Mouse (Mus musculus) MEL (cell line): ENCODE data around the gene Ppp1ca. TPM values are rescaled to one million over a fixed set of nuclear protein-coding genes. Genes with fewer than 3 reads are reported as not detected.

ENCODE experiments used
- DNase-seq: peaks from one replicate; pipeline ENCODE4 v3.0.0; 2011; ENCODE audit warnings: low read depth, low spot score
- H3K27ac ChIP-seq: 2 replicates; pipeline ENCODE4 v1.5.1; 2012; ENCODE audit warnings: low read depth, mild to moderate bottlenecking, control low read depth, low read length, moderate library complexity; ENCODE audit not compliant: control insufficient read depth
- H3K27me3 ChIP-seq, 2 experiments: fragments of 150-350 bp in 1 of 2; sonication (generic) in 1 of 2; 2 replicates each; pipeline ENCODE4 v1.6.1; 2012; ENCODE audit warnings: low read length in 2 of 2, mild to moderate bottlenecking in 2 of 2, improper control_type of control experiment in 1 of 2, moderate library complexity in 1 of 2; ENCODE audit not compliant: insufficient read depth in 2 of 2, control insufficient read depth in 1 of 2
- H3K36me3 ChIP-seq, 2 experiments: 2 replicates each; pipeline ENCODE4 v1.6.1; 2012 to 2014; ENCODE audit warnings: low read length in 2 of 2, improper control_type of control experiment in 1 of 2, inconsistent platforms in 1 of 2, mild to moderate bottlenecking in 1 of 2; ENCODE audit not compliant: insufficient read depth in 2 of 2, control insufficient read depth in 1 of 2
- H3K4me1 ChIP-seq, 2 experiments: fragments of 150-350 bp in 1 of 2; sonication (generic) in 1 of 2; 2 replicates each; pipeline ENCODE4 v1.6.1; 2012; ENCODE audit warnings: low read length in 2 of 2, improper control_type of control experiment in 1 of 2, mild to moderate bottlenecking in 1 of 2; ENCODE audit not compliant: insufficient read depth in 2 of 2, control insufficient read depth in 1 of 2
- H3K4me3 ChIP-seq, 2 experiments: fragments of 150-350 bp in 1 of 2; sonication (generic) in 1 of 2; 2 replicates each; pipeline ENCODE4 v1.5.1; 2012; ENCODE audit warnings: low read depth in 2 of 2, low read length in 2 of 2, mild to moderate bottlenecking in 2 of 2, moderate library complexity in 2 of 2, control low read depth in 1 of 2, improper control_type of control experiment in 1 of 2; ENCODE audit not compliant: control insufficient read depth in 1 of 2, insufficient read depth in 1 of 2
- H3K79me2 ChIP-seq: 2 replicates; pipeline ENCODE4 v1.6.1; 2012; ENCODE audit warnings: mild to moderate bottlenecking, low read length, moderate library complexity; ENCODE audit not compliant: control insufficient read depth, poor library complexity, insufficient read depth
- H3K9ac ChIP-seq: 2 replicates; pipeline ENCODE4 v1.6.1; 2012; ENCODE audit warnings: low read depth, mild to moderate bottlenecking, control low read depth, low read length, moderate library complexity; ENCODE audit not compliant: control insufficient read depth, poor library complexity, severe bottlenecking
- H3K9me3 ChIP-seq: fragments of 150-350 bp; sonication (generic); replicated peaks from 2 replicates; pipeline ENCODE4 v1.6.1; 2012; ENCODE audit warnings: mild to moderate bottlenecking, low read length, improper control_type of control experiment, moderate library complexity; ENCODE audit not compliant: insufficient read depth
- BHLHE40 ChIP-seq: IDR thresholded peaks from 2 replicates; pipeline ENCODE4 v1.6.1; 2012; ENCODE audit warnings: low read depth, mild to moderate bottlenecking, inconsistent platforms, low read length, improper control_type of control experiment, borderline replicate concordance
- CHD1 ChIP-seq: IDR thresholded peaks from 2 replicates; pipeline ENCODE4 v1.6.1; 2012; ENCODE audit warnings: low read depth, mild to moderate bottlenecking, inconsistent platforms, low read length, improper control_type of control experiment
- CHD2 ChIP-seq: IDR thresholded peaks from 2 replicates; pipeline ENCODE4 v1.6.1; 2011; ENCODE audit warnings: low read length, improper control_type of control experiment
- E2F4 ChIP-seq: IDR thresholded peaks from 2 replicates; pipeline ENCODE4 v1.6.1; 2011; ENCODE audit warnings: low read depth, low read length, improper control_type of control experiment, borderline replicate concordance
- EP300 ChIP-seq, 2 experiments: IDR thresholded peaks; 2 replicates each; pipeline ENCODE4 v1.6.1; 2011; ENCODE audit warnings: improper control_type of control experiment in 2 of 2, low read length in 2 of 2, low read depth in 1 of 2, mild to moderate bottlenecking in 1 of 2
- GABPA ChIP-seq: IDR thresholded peaks from 2 replicates; pipeline ENCODE4 v1.6.1; 2012; ENCODE audit warnings: low read depth, mild to moderate bottlenecking, inconsistent platforms, low read length, improper control_type of control experiment, moderate library complexity
- GATA1 ChIP-seq: IDR thresholded peaks from 2 replicates; pipeline ENCODE4 v1.6.1; 2011; ENCODE audit warnings: low read depth, low read length, improper control_type of control experiment
- MAFK ChIP-seq: IDR thresholded peaks from 2 replicates; pipeline ENCODE4 v1.6.1; 2011; ENCODE audit warnings: low read depth, mild to moderate bottlenecking, low read length, improper control_type of control experiment, borderline replicate concordance
- MAX ChIP-seq: IDR thresholded peaks from 2 replicates; pipeline ENCODE4 v1.6.1; 2011; ENCODE audit warnings: low read length, improper control_type of control experiment
- MAZ ChIP-seq: IDR thresholded peaks from 2 replicates; pipeline ENCODE4 v1.6.1; 2012; ENCODE audit warnings: low read depth, mild to moderate bottlenecking, inconsistent platforms, low read length, improper control_type of control experiment
- MEF2A ChIP-seq: IDR thresholded peaks from 2 replicates; pipeline ENCODE4 v1.6.1; 2014; ENCODE audit warnings: low read depth, mild to moderate bottlenecking, inconsistent platforms, low read length, improper control_type of control experiment; ENCODE audit not compliant: poor library complexity, insufficient replicate concordance, severe bottlenecking; ENCODE audit errors: extremely low read depth
- MYC ChIP-seq: IDR thresholded peaks from 2 replicates; pipeline ENCODE4 v1.6.1; 2011; ENCODE audit warnings: low read depth, mild to moderate bottlenecking, low read length, improper control_type of control experiment, moderate library complexity
- POLR2A ChIP-seq, 2 experiments: IDR thresholded peaks; 2 replicates each; pipeline ENCODE4 v1.6.1; 2011 to 2012; ENCODE audit warnings: low read length in 2 of 2, mild to moderate bottlenecking in 2 of 2, control low read depth in 1 of 2, improper control_type of control experiment in 1 of 2, low read depth in 1 of 2, moderate library complexity in 1 of 2; ENCODE audit not compliant: control insufficient read depth in 1 of 2, insufficient read depth in 1 of 2, poor library complexity in 1 of 2
- POLR2AphosphoS2 ChIP-seq: IDR thresholded peaks from 2 replicates; pipeline ENCODE4 v1.6.1; 2011; ENCODE audit warnings: low read length, improper control_type of control experiment
- POLR2AphosphoS5 ChIP-seq: IDR thresholded peaks from 2 replicates; pipeline ENCODE4 v1.6.1; 2012; ENCODE audit warnings: low read depth, borderline replicate concordance, mild to moderate bottlenecking, inconsistent platforms, low read length, moderate library complexity, mixed read lengths
- RCOR1 ChIP-seq: IDR thresholded peaks from 2 replicates; pipeline ENCODE4 v1.6.1; 2012; ENCODE audit warnings: low read depth, mild to moderate bottlenecking, inconsistent platforms, low read length, improper control_type of control experiment
- SIN3A ChIP-seq: IDR thresholded peaks from 2 replicates; pipeline ENCODE4 v1.6.1; 2012; ENCODE audit warnings: low read length, improper control_type of control experiment, inconsistent platforms
- SMC3 ChIP-seq: IDR thresholded peaks from 2 replicates; pipeline ENCODE4 v1.6.1; 2011; ENCODE audit warnings: low read depth, low read length, improper control_type of control experiment
- TAL1 ChIP-seq: IDR thresholded peaks from 2 replicates; pipeline ENCODE4 v1.6.1; 2012; ENCODE audit warnings: mild to moderate bottlenecking, inconsistent platforms, low read length, moderate library complexity, mixed read lengths
- TBP ChIP-seq: IDR thresholded peaks from 2 replicates; pipeline ENCODE4 v1.8.0; 2011; ENCODE audit warnings: low read depth, low read length, improper control_type of control experiment
- USF1 ChIP-seq: IDR thresholded peaks from 2 replicates; pipeline ENCODE4 v1.6.1; 2014; ENCODE audit warnings: low read depth, mild to moderate bottlenecking, inconsistent platforms, low read length, improper control_type of control experiment, moderate library complexity
- ZKSCAN1 ChIP-seq: IDR thresholded peaks from 2 replicates; pipeline ENCODE4 v1.6.1; 2012; ENCODE audit warnings: low read depth, mild to moderate bottlenecking, inconsistent platforms, low read length, improper control_type of control experiment, moderate library complexity
- ZMIZ1 ChIP-seq: IDR thresholded peaks from 2 replicates; pipeline ENCODE4 v1.6.1; 2012; ENCODE audit warnings: low read depth, mild to moderate bottlenecking, inconsistent platforms, low read length, improper control_type of control experiment, moderate library complexity
- ZNF384 ChIP-seq: IDR thresholded peaks from 2 replicates; pipeline ENCODE4 v1.6.1; 2012; ENCODE audit warnings: low read depth, mild to moderate bottlenecking, inconsistent platforms, low read length, improper control_type of control experiment
- polyA plus RNA-seq, 2 experiments: library from polyadenylated mRNA; stranded (reverse) in 1 of 2; unstranded in 1 of 2; fragments of >175 nt in 1 of 2; fragments of >200 nt in 1 of 2; gene quantifications; 2 replicates each; pipeline versions ENCODE4 v1.2.1 to v1.2.4; 2012; ENCODE audit warnings: low replicate concordance in 2 of 2, low read depth in 1 of 2; ENCODE audit not compliant: insufficient read length in 2 of 2, insufficient read depth in 1 of 2, missing spikeins in 1 of 2
- total RNA-seq: library from RNA; depleted of rRNA; stranded (reverse); fragments of 300-350 nt; gene quantifications from 2 replicates; pipeline ENCODE4 v1.2.3, GENCODE M21; 2012

Gene Ppp1ca
- total and polyA plus RNA-seq, 3 experiments = 453 to 505 (median 455) TPM

DNA sequence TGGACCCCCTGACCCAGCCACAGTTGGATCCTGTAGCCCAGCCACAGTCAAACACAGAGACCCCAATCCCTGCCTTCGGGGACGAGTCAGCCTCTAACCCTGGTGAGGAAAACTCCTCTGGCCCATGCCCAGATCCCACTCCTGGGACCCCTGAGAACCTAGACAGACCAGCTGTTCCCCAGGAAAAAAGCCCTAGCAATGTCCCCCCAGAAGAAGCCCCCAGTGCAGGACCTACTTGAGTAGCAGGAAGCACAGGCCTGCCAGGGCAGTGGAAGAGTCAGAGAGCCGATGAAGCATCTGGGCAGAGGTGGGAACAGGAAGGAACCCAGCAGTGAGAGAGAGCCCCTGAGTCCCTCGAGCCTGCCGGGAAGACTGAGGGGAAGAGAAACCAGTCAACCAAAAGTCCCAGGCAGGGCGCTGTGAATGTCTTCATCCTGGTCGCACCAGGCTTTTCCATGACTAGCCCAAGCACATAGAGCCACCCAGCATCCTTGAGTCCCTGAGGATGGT is 48.1 kb upstream of the Ppp1ca start, which contains the start of gene Cabp4:
Cabp4 (minus strand) TSS at position 275 of the 510 bp plus-strand sequence.
- no peak within 1 kb of the TSS for H3K4me3 ChIP-seq
- no peak for DNase-seq
- no peaks in the 10 kb centered on the region; a peak in 1 of 4 replicates for H3K27me3 ChIP-seq
- peaks cover 0 to 3% of the 10 kb centered on the region in 2 experiments; a peak in 1 of 4 replicates for H3K36me3 ChIP-seq
- H3K9ac ChIP-seq = no peak within 1 kb of the TSS
- no peak within 1 kb of the TSS for H3K27ac ChIP-seq
- no peaks in the 10 kb centered on the region for H3K9me3 ChIP-seq
- peaks cover 5% of the 10 kb centered on the region in 2 experiments; a peak in 2 of 4 replicates for H3K4me1 ChIP-seq
- H3K79me2 ChIP-seq = peaks cover 1% of the 10 kb centered on the region
- TF ChIP-seq E2F4 (no peak), CHD2 (no peak), MAZ (no peak), MAX (no peak), CHD1 (no peak), TBP (no peak), POLR2AphosphoS2 (no peak), ZNF384 (no peak), ZMIZ1 (no peak), ZKSCAN1 (no peak), USF1 (no peak), EP300 (IDR thresholded peaks at IDR 0.05; ENCODE audit: low read depth in 1 of 2, low read length in 2 of 2) (no peak), GABPA (no peak), RCOR1 (no peak), SMC3 (no peak), MEF2A (no peak), POLR2AphosphoS5 (no peak), SIN3A (no peak)

DNA sequence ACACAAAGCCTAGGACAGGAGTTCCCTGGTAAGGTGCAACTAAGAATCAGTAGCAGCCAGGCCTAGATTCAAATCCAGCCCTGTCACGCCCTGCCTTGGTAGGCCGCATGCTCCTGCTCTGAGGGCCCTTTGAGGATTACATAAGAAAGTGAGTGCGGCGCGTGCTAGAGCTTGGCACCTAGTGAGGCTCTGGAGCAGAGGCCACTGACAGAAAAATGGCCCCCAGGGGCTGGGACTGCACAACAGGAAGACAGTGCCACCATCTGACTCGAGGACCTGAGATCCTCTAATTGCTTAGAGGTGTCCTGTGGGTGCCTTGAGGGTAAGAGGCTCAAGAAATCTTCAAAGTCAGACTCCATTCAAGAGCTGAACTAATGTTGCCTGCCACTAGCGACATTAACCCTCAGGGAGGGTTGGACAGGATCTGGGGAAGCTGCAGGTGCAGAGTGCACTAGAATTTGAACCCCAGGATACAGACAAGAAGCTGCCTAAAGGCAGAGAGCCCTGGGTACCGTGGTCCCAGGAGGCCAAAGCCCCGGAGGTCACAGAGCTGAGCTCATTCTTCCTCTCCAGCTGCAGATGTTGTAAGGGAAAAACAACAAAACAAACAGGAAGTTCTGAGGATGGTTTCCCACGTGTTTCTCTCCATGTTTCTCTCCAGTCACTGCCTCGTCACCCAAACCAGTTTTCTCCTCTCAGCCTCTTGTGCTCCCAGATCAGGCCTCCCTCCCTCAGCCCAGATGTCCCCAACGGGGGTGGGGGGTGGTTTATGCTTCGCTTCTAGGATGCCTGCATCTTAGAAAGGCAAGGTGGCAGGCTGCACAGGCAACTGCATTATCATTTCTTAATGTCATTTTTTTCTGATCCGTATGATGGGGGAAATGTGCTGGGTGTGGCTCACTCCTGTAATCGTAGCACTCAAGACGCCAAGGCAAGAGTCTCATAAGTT is 47.0 kb upstream of the Ppp1ca start:
- H3K4me3 ChIP-seq = no peak overlapping the region
- H3K36me3 ChIP-seq = peaks cover 0 to 3% of the 10 kb centered on the region in 2 experiments; a peak in 1 of 4 replicates
- H3K4me1 ChIP-seq = peaks cover 5 to 13% of the 10 kb centered on the region in 2 experiments; a peak in 3 of 4 replicates
- H3K79me2 ChIP-seq = peaks cover 8% of the 10 kb centered on the region
- no peak overlapping the region for H3K27ac ChIP-seq
- no peak overlapping the region for H3K9ac ChIP-seq
- no peak for DNase-seq
- no peak for TF ChIP-seq MAFK
- TF ChIP-seq MYC = no peak
- TF ChIP-seq EP300 (IDR thresholded peaks at IDR 0.05; ENCODE audit: low read depth in 1 of 2, low read length in 2 of 2) = no peak
- TF ChIP-seq E2F4 = no peak
- no peak for TF ChIP-seq BHLHE40
- TF ChIP-seq TAL1 = no peak
- TF ChIP-seq POLR2AphosphoS5 = no peak
- TF ChIP-seq POLR2A (IDR thresholded peaks at IDR 0.05; ENCODE audit: control insufficient read depth in 1 of 2, insufficient read depth in 1 of 2, low read depth in 1 of 2, low read length in 2 of 2, poor library complexity in 1 of 2) = no peak
- TF ChIP-seq GATA1 = no peak
- no peak for TF ChIP-seq TBP
- TF ChIP-seq MAX = no peak
- TF ChIP-seq CHD1 = no peak
- TF ChIP-seq ZMIZ1 = no peak
- no peaks in the 10 kb centered on the region; a peak in 1 of 4 replicates for H3K27me3 ChIP-seq
- H3K9me3 ChIP-seq = no peaks in the 10 kb centered on the region
